Mouse (Mus musculus) adrenal gland, postnatal 25 days (tissue): ENCODE results near the gene Wscd2. TPM values are rescaled to one million over a fixed set of nuclear protein-coding genes. Genes with fewer than 3 reads are reported as not detected.
"Not testable (repeated sequence)": the region's sequence is repeated elsewhere in the genome, so short reads cannot be mapped to it uniquely, and the experiment has no call there.

Experiments used
- DNase-seq: peaks from one replicate; pipeline ENCODE4 v3.0.0; 2021; ENCODE audit warnings: mixed read lengths
- total RNA-seq: library from RNA; stranded (reverse); gene quantifications from 2 replicates; pipeline ENCODE4 v1.2.3, GENCODE M21; 2021

Wscd2 gene
- total RNA-seq, 1 experiment from 2014 or later: 5.8 TPM

DNA sequence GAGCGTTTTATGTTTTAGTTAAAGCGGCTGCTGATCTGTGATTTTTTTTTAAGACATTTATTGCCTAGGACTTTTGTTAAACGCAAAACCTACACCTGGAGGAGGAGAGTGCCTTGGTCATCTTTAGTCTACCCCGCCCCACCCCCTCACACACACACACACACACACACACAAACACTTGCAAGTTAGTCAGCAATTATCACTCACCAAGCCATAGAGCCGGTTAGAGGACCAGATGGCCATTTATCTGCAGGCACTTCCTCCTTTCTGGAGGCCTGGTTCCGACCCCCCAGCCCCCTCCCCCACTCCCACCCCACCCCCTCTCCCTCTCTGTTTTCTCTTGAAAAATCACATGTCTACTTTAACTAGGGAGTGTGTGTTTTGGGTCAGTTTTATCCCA, 94.3 kb downstream of the Wscd2 start:
- DNase-seq: no peak

DNA sequence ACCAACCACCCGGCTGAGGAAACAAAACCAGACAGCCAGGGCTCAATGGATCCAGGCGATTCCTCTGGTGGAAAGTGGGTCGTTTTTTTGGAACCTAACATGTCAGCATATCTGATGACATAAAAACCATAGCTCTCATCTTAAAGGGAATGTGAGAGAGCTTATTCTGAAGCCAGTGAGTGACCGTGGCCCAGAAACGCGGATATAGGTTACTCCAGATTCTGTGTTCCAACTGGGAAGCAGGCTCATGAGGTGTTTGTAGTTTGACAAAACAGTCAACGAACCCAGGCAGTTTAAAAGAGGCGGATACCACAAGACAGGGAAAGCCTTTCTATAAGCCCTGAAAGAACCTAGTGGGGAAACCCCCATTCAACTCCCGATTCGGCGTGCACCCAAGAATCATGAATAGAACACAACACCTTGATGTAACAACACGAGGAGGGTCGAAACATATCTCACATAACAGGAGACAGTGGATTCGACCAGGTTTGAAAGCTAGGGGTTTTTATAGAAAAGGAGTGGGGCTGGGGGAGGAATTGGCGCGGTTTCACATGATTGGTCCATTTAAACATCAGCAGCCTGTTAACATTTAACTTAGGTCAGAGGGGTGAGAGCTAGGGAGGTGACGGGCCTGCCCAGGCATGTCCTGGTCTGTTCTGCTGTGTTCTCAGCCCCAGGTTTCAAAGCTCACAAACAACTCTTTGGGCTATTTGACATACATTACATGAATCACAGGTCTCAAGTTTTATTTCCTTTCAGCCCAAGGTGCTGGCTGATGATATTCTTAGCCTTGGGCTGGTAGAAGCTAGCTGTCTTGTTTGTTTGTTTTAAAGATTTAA, 95.7 kb downstream of the Wscd2 start:
- not testable (repeated sequence) for DNase-seq

DNA sequence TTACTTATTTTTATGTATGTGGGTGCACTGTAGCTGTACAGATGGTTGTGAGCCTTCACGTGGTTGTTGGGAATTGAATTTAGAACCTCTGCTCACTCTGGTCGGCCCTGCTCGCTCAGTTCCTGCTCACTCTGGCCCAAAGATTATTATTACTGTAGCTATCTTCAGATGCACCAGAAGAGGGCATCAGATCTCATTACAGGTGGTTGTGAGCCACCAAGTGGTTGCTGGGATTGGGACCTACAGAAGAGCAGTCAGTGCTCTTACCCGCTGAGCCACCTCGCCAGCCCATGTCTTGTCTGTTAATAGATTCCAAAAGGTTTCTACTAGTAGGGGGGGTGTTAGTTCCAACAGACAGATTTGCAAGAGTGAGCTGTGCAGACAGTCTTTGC, 96.3 kb downstream of the Wscd2 start:
- not testable (repeated sequence) for DNase-seq

DNA sequence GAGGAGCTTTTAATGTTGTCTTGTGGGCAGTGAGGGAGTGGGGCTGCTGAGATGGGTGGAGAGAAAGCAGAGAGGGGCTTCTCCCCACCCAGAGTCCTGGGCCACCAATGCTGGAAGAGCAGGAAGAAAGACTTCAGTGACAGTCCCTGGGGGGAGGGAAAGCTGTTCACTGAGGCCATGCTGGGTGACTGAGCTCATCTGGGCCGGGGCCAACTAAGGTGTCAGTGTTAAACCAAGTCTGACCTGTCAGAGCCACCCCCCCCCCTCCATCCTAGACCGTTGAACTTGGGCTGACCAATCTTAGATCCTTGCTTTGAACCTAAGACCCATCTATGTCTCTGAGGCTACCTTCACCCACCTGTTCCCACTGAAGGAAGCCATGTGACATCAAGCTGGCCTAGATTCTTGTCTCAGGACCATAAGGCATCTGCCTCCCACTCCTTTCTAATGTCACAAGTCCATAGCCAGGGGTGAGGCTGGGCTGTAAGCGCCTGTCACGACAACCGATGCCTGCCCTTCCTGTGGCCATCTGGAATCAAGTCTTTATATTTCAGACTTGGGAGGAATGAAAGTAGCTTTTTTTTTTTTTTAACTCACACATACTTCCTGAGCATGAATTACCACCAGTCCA, 100.0 kb downstream of the Wscd2 start:
- DNase-seq: no peak

DNA sequence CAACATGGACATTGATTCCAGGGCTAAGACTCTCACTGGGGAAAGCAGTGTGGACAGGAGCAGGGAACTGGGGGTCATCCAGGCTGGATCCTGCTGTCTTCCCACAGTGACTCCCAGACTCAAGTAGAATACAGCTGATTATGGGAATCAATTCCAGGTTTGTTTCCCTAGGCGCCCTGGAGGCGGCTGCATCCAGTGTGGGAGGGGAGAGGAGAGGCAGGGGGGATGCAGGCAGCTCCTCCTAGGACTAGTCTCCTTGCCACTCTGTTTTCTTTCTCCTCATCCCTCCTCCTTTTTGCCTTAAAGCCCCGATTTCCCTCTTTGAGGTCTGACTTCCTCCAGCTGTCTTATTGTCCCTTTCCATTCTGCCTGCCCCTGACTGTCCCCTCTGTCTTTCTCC, 101.0 kb downstream of the Wscd2 start:
- no peak for DNase-seq

DNA sequence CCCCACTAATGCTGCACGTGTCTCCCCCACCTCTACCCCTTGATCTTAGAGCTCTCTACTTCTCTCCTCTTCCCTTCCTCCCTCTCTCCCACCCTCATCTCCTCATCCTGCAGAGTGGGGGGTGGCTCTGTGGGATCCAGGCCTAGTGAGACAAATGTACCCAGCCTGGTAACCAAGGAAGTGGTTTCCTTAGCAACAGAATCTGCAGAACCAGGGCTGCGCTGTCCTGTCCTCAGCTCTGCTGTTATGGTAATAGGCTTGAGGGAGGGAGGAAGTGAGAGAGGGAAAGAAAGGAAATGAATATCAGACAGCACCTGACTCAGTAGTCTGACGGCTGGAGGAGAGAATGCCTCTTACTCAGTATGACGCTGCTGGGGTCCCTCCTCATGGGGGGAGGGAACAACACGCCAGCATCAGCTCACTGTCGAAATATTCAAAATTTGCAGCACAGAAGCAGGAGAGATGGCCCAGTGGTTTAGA, 101.7 kb downstream of the Wscd2 start:
- DNase-seq: no peak

DNA sequence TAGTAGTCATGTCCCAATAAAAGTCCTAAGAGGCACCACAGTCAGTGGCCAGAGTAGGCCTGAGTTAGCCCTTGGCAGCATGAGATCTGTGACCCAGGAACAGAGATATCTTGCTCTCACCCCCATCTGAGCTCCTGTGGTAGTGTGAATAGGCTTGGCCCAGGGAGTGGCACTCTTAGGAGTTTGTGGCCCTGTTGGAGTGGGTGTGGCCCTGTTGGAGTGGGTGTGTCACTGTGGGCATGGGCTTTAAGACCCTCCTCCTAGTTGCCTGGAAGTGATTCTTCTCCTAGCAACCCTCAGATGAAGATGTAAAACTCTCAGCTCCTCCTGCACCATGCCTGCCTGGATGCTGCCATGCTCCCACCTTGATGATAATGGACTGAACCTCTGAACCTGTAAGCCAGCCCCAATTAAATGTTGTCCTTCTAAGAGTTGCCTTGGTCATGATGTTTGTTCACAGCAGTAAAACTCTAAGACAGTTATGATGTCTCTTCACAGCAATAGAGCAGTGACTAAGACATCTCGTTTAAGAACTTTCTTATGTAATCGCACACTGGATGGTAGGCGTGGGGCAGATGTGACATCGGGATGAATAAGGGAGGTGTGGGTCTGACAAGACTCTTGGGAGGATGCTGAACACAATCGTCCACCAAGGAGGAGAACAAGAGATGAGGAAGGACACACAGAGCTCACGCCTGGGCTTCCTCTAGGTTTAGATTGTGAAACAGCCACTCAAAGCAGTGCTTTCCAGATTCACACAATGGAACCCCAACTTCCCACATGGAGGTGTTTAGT, 104.0 kb downstream of the Wscd2 start:
- DNase-seq: no peak

DNA sequence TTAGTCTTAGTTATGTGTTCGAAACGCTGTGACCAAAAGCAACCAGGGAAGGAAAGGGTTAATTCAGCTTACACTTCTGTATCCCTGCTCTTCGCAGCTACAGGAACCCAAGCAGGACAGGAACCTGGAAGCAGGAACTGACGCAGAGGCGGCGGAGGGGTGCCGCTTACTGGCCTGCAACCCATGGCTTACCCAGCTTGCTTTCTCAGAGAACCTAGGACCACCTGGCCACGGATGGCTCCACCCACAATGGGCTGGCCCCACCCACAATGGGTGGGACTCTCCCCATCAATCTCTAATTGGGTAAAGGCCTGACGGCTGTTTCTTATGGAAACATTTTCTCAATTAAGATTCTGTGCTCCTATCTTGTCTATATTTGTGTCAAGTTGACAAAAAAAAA, 106.1 kb downstream of the Wscd2 start:
- DNase-seq: no peak

DNA sequence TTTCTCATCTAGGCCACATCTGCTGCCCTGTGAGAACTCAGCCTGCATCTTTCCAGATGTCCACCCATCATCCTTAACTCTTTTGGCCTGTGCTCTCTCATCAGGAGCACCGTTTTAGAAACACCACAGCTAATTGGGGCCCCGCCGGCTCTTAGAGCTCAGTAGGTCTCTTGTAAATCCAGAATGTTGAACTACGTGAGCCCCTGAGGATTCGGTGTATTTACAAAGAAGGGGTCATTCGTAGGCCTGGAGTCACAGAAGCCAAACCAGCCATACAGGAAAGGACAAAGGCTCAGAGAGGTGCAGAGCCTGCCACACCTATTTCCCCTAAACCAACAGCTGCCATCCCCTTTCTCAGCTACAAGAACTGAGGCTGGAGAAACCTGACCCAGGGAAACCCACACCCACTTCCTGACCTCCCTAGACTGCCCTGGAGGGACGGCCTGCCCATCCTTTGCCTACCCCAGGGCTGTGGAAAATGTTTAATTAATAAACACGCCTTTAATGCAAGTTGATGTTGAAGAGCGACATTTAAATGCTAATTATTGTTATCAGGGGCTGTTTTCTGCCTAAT, 106.7 kb downstream of the Wscd2 start:
- DNase-seq: no peak

DNA sequence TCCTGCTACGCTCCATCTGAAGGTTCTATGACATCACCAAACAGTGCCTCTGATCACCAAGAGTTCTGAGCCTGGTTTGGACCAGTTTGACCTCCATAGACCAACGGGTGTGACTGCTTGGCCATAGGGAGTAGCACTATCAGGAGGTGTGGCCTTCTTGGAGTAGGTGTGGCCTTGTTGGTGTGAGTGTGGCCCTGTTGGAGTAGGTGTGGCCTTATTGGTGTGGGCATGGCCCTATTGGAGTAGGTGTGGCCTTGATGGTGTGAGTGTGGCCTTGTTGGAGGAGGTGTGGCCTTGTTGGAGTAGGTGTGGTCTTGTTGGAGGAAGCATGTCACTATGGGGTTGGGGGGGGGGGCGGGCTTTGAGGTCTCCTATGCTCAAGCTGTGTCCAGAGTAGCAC, 110.0 kb downstream of the Wscd2 start:
- no peak for DNase-seq

DNA sequence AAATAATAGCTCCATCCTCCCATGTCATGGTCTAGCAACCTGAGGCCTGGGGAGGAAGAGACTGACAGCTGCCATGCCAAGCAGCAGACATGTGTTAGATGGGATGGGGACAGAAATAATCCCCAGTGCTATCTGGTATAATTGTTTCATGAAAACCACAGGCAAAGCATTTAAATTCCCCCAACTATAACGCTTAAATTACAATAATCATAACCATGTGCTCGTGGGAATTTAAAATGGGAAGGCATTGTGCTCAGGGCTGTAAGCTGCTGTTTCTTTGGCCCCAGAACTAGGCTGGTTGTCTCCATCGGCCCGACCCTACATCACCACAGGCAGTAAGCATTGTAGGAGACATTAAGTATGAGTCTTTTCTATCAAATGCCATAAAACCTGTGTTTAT, 110.7 kb downstream of the Wscd2 start:
- DNase-seq: no peak

DNA sequence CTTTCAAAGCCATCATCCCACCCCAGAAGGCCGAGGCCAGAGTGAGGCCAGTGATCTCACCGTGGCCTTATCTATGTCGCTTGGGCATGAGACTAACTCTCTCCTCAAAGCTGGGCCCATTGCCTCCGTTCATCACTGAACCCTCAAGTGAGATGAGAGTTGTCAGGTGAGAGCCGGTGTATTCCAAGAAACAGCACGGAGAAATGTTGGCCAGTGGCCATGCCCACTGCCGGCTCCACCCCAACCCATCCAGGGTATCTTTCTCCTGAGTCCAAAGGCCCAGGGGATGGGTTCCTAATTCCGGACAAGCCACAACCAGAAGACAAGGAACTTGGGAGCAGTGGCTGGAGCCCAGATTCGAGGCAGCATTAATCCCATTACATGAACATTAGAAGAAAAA, 113.3 kb downstream of the Wscd2 start:
- DNase-seq: no peak

DNA sequence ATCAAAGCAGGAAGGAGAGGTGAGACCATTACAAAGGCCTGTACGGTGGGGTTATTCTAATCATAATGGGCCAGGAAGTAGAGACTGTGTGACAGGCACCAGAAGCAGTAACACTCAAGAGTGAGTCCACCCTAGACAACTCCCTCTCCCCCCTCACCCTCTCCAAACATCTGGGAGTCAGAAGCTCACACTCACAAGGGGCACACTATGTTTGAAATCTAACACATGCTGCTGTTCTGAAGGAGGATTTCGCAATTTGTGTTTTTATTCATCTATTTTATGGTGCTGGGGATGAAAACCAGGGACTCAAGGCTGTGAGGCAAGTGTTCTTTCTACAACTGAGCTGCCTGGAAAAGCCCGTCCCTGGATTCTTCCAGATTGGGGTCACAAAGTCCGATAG, 114.6 kb downstream of the Wscd2 start:
- DNase-seq: no peak

DNA sequence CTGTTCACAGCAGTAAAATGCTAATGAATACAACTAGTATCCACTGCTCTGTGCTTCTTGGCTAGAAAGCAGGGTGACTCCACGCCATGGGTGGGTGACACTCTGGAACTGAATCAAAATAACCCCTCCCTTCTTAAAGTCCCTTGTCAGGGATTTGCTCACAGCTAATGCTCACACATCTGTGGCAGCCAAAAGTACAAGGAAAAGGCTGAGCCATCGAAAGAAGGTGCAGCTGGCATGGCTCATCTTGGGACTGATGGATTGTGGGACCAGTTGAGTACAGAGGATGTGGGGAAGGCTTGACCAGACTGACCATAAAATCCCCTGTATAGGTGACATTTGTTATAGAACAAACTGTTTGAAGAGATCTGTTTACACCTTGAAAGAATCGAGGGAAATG, 116.0 kb downstream of the Wscd2 start:
- DNase-seq: no peak

DNA sequence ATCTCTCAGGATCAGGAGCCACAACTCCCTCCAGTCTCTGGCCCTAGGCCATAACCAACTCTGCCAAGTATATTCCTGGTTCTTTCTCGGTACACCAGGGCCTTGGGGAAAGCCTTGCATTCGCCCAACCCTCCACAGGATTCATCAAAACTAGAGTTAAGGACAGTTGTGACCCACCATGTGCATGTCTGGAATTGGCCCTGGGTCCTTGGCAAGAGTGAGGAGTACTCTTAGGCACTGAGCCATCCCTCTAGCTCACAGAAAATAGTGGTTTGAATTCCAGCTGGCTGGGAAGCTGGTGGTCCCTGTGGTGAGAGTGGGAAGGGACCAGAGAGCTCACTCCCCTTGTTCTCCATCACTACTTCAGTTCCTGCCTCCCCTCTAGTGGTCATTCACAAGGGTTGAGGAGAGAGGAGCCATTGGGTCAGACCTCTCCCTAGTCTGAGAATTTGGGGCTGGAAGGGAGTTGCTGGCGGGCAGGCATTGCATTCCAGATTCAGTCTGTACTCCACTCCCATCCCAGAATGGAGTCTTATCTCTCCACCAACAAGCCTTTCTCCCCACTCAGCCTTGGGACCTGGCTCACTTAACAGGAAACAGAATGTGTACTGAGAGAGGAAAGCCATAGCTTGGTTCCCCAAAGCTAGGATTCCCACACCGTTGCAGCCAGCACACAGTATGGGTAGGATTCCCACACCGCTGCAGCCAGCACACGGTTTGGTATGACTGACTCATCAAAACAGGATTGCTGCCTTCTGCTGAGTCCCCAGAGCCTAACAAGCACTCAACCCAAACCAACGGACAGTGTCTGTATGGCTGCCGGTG, 117.0 kb downstream of the Wscd2 start:
- DNase-seq: no peak

DNA sequence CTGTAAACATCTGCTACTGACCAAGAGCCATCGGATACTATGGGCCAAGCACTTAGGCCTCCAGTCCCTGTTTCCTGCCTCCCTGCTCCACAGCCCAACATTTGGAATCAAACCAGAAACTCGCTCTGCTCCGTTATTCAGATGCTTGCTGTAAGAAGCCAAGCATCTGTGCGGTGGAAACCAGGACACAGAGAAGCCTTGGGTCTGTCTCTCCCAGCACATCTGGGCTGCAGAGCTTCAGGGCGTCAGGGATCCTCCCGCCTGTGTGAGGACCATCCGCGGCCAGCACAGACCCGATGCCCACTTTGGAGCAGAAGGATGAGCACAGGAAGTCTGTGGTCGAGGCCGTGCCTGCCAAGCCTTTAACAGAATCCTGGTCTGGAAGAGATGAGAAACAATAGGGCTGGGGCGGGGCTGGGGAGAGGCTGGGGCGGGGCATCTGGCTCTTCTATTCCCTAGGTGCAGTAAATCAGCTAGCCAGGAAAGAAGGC, 117.9 kb downstream of the Wscd2 start:
- DNase-seq: no peak

DNA sequence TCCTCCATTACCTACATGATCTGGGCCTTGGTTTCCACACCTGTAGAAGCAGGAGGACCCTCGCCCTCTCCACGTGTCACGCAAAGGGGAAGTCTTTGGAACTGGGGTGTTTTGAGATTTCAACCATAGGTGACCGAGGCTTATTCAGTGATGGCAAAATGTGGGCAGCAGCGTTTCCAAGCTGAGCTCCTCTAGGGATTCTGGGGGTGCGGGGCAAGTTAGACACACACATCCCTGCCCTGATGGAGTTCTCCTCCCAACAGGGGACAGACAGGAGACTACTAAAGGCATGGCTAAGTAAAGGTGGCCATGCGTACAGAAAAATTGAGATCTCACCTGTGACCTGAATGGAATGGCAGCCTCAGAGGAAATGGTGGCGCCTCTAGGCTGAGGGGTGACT, 118.4 kb downstream of the Wscd2 start:
- DNase-seq: no peak

DNA sequence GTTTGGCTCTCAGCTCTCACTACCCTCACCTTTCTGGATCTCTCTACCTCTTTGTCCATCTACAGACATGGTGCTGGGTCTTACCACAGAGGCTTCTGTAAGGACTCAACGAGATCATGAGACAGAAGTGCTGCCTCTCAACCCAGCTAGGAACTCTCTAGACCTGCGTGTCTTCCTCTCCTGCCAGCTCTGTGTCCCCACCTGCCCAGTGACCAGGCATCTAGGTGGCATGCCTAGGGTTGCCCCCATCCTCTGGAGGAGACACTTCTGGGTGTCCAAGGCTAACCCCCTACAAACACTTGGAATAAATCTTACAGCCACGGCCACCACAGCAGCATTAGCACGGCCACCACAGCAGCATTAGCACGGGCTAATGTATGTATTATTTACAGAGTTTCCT, 119.8 kb downstream of the Wscd2 start:
- DNase-seq: no peak

DNA sequence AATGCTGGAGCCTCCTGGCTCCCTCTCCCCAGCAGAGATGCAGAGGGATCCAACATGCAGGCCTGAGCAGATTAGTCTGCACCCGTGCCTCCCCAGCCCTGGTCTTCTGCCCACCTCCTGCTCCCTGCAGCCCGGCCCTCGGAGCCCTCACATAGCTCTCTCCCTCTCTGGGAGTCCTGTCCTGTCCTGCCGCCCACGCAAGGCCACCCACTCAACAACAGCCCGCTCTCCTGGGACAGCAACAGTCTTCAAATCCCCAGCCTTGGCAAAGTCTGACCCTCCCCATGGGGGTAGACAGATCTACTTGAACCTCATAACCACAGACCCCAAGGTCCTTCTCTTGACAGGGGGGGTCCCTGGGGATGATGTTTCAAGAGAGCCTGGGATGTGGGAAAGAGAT, 120.4 kb downstream of the Wscd2 start:
- DNase-seq: no peak

DNA sequence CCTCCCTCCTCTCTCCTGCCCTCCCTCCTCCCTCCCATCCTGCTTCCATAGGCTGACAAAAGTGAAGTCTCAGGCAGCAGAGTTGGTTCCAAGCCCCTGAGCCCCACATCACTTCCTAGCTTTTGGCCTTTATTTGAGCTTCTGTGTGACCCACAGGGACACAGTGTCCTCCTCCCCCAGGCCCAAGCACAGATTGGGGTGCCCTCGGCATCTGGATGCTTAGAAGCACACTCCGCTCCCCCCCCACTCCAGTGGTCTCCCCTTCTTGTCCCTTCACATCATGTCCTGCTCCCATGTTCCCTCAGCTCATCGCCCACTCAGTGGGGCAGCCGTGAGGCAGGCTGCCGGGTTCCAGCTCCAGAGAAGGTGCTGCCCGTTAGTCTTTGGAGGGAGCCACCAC, 121.0 kb downstream of the Wscd2 start:
- no peak for DNase-seq

DNA sequence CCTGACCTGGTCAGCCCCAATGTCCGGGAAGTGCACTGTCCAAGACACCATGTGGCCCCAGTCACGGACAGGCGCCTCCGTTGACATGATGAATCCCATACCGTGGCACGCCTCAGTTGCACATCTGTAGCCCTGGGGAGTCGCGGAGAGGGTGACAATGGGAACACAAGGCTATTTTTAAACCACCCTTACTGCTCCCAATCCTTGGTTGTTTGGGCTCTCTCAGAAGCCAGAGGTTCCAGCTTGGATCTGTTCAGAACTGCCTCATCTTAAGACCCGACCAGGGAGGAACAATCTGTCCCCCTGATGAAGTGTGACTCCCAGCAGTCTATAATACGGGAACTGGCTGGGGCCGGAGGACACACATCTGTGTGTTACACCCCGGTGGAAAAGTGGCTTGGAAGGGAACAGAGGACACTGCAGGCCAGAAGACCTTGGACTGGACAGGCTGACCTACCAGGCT, 121.7 kb downstream of the Wscd2 start:
- DNase-seq: no peak

DNA sequence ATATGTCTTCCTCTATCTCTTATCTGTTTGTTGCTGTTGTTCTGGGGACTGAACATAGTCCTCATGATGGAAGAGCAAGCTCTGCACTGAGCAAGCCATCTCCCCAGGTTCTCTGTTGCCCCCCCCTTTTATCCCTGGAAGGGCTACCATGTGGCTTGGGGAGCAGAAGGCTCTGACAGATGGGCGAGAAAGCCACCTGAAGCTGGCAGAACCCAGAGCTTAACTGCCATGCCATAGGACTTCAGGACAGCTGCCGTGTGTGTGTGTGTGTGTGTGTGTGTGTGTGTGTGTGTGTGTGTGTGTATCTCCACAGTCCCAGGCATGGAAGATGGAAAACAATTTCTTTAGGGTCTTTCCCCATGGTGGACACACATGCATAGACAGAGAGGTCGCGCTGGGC, 128.6 kb downstream of the Wscd2 start:
- no peak for DNase-seq
